Mouse (Mus musculus) left cerebral cortex, adult 8-10 months (tissue): ENCODE data around the gene Tmem208. TPM values are rescaled to one million over a fixed set of nuclear protein-coding genes. Genes with fewer than 3 reads are reported as not detected.
A peak's percentile ranks its signal among the peaks of the same experiment; 100 is the strongest.
"Not testable (repeated sequence)": the region's sequence is repeated elsewhere in the genome, so short reads cannot be mapped to it uniquely, and the experiment has no call there.

Experiments used
- DNase-seq, 2 experiments: peaks; one replicate each; pipeline ENCODE4 v3.0.0; 2022; ENCODE audit warnings: low spot score in 2 of 2
- total RNA-seq, 4 experiments: library from RNA; stranded (reverse); gene quantifications; 2 replicates each; pipeline ENCODE4 v1.2.4; 2022

Gene Tmem208
- 10 to 100 TPM; 33.7 to 46.5 (median 40.0) TPM for total RNA-seq

- peak; percentile 85 to 96 for DNase-seq
Measured at GRCm38 (mm10) chr8:105326141-105326672, at the start of gene Tmem208, which contains the start of gene Lrrc29. Tmem208 (plus strand) TSS chr8:105326354. Lrrc29 (minus strand) TSS chr8:105326278.

- DNase-seq = peak; percentile 77 to 88
Measured at GRCm38 (mm10) chr8:105278911-105279334, 47.2 kb upstream of the Tmem208 start.

- no peak for DNase-seq
Measured at GRCm38 (mm10) chr8:105280567-105280966, 45.6 kb upstream of the Tmem208 start.

- no peak for DNase-seq
Measured at GRCm38 (mm10) chr8:105281821-105282220, 44.3 kb upstream of the Tmem208 start.

GRCm38 (mm10) chr8:105282239-105282638, 43.9 kb upstream of the Tmem208 start:
- DNase-seq = no peak

- DNase-seq = no peak
Measured at GRCm38 (mm10) chr8:105283074-105283473, 43.1 kb upstream of the Tmem208 start.

DNA sequence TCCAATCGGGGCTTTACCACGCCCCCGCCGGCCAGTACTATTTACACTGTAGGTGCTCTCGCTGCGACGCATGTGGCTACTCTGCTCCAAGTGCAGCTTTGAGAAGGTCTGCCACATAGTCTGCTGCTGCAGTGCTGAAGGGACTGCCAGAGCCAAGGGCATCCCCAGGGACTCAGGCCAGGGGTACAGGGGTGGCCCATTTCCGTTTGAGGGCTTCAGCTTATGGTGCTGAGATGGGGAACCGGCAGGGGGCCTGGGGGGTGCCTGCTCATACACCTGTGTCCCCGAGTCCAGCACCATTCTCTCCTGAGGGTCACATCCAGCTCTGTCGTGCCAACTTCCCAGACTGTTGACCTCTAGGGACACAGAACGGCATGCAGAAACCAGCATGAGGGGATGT, 40.6 kb upstream of the Tmem208 start:
- DNase-seq = no peak

DNA sequence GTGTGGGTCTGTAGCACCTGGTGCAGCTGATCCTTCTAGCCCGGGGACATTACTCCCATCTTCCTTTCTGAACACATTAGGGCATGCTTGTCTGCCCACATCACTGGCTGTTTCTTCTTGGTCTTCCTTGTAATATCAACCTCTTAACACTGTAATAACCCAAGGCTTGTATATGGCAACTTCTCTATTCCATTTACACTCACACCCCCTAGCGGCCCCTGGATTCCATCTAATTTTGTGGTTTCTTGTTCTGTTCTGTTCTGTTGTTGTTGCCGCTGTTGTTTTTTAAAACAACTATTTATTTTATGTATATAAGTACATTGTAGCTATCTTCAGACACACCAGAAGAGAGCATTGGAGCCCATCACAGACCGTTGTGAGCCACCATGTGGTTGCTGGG, 39.2 kb upstream of the Tmem208 start:
- no peak for DNase-seq

DNA sequence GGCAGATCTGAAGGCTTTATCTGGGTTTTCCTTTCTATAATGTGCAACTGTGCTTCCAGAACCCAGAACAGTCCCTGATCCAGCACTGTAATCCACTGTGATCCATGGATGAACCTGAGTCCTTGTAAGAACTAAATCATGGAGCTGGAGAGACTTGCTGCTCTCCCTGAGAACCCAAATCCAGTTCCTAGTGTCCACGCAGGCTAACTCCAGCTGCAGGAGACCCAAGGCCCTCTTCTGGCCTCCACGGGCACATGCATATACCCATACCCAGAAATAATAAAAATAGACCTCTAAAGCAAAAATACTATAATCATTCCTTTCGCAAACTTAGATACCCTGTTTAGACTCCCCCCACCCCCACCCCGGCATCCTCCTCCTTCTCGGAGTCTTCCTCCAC, 37.9 kb upstream of the Tmem208 start:
- DNase-seq = no peak

DNA sequence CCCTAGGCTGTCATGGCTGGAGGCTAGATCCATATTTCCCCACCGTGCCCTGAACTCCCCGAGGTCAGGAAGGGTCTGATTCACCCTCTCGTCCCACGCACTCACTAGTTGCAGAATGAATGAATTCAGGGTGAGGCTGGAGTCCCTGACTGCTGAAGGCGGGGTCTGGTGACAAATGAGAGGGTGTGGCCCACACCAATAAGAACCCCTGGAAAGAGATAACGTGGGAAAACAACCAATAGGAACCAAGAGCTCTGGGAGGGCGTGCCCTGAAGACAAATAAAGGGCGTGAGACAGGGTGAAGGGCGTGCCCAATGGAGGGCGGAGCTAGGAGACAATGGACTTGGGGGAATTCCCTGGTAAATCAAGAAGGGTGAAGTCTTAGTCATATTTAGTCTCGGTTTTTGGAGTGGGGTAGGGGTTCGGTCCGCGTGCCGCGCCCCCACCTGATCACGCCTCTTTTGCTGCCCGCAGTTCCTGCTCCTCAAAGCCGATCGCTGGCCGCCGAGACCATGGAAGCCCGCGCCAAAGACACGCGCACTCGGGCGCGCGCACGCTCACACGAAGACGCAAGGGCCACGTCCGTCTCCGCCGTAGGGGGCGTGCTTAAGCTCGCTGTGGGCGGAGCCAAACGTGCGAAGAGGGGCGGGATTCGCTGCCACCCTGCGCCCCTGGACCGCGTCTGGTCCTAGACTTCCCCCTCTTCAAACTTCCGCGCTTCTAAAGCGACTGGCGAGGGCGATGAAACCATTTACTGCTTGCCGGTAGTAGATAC, 37.0 kb upstream of the Tmem208 start:
- DNase-seq = peak; percentile 92 to 93

DNA sequence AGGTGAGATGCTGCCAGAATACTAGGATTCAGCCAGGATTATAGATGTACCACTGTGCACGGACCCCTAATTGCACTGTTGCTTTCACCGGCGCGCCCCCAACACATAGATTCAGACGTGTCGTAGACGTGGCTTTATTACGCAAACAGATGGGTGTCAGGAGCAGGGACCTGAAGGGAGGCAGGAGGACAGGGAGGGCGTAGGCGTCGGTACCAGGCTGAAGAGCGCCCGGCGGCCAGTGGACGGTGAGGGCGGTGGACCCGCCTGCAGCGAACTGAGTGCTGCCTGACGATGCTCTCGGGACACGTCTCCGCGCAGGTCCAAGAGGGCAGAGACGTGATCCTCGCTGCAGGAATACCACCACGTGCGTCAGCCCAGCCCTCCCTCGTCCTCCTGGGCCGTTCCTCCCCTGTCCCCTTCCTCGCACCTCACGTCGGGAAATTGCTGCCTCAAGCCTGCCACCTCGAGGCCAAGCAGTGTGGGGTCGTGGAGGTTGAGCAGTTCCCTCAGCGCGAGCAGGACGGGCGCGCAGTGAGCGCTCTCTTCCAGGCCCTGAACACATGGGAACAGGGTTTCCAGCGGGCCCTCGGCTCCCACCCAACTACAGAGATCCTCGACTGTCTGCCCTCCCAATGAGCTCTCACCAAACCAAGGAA, 36.2 kb upstream of the Tmem208 start, which contains the start of gene 4931428F04Rik:
Gene 4931428F04Rik (minus strand): TSS at position 60 of the 656 bp plus-strand sequence.
- peak in 1 of 2 experiments; percentile 59 for DNase-seq

GRCm38 (mm10) chr8:105290554-105291314, 35.4 kb upstream of the Tmem208 start:
- no peak for DNase-seq

DNA sequence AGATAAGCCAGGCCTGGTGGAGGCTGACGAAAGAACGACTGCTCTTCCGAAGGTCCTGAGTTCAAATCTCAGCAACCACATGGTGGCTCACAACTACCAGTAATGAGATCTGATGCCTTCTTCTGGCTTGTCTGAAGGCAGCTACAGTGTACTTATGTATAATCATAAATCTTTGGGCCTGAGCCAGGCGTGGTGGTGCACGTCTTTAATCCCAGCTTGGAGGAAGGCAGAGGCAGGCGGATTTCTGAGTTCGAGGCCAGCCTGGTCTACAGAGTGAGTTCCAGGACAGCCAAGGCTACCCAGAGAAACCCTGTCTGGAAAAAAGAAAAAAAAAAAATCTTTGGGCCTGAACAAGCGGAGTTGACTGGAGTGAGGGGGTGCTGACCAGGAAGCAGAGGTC, 34.8 kb upstream of the Tmem208 start:
- not testable (repeated sequence) for DNase-seq

GRCm38 (mm10) chr8:105291802-105292201, 34.4 kb upstream of the Tmem208 start:
- DNase-seq = not testable (repeated sequence)

- DNase-seq = no peak
Measured at GRCm38 (mm10) chr8:105292471-105292870, 33.7 kb upstream of the Tmem208 start.

- DNase-seq = no peak
Measured at GRCm38 (mm10) chr8:105293405-105293804, 32.7 kb upstream of the Tmem208 start.

GRCm38 (mm10) chr8:105294776-105295175, 31.4 kb upstream of the Tmem208 start:
- DNase-seq = no peak

DNA sequence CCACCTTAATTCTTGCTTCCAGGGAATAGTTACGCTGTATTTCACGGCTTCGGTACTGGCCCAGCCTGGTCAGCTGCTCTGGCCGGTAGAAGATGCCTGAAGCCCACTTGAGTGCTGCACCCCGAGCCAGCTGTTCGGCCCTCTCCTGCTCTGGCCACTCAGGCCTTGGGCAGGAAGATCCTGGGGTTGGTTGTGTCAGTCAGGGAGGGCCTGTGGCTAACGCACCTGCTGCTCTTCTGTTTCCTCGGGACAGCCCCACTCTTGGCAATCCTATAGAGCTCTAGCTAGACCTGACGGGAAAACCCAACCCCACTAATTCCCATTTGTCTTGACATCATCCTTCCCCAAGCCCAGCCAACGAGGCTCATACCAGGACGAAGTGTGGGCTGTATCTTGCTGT, 30.9 kb upstream of the Tmem208 start:
- no peak for DNase-seq

GRCm38 (mm10) chr8:105295895-105296573, 30.1 kb upstream of the Tmem208 start, which contains the start of gene Exoc3l:
Exoc3l (minus strand) TSS chr8:105296101.
- DNase-seq = no peak

DNA sequence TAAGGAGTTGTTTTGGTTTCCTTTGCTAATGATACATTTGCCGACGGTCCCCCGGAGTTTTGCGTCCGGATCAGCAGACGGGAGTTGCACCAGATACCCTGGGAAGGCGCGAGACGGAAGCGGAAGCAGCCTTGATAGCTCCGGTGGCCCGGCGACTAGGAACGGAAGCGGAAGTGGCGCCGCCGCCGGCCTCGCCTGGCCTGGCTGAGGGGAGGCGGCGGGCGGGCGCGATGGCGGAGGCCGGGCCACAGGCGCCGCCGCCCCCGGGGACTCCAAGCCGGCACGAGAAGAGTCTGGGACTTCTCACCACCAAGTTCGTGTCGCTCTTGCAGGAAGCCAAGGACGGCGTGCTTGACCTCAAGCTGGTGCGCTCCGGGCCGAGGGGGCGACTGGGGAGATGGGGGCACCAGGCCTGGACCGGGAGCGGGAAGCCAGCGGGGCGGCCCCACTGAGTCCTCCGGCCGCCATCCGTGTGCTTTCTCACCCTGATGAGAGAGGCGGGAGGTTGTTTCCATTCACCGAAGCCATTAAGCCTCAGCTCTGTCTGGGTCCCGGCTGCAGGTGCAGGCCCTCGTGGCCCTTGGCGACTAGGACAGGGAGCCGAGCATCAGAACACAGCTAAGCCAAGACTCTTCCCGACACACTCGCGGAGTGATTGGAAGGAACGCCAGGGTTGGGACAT, 28.5 kb upstream of the Tmem208 start, which contains the start of gene E2f4:
Gene E2f4 (plus strand): TSS at position 153 of the 682 bp plus-strand sequence.
- peak; percentile 72 to 90 for DNase-seq
